Comparison of ENCODE assay signal across 8 mouse cellular contexts in genomic region chr1:75371317-75372095, GRCm38 (mm10). TPM values are rescaled to one million over a fixed set of nuclear protein-coding genes. Genes with fewer than 3 reads are reported as not detected.
DNase-seq lines count a peak whose midpoint lies in the region; ATAC-seq and TF ChIP-seq lines count a peak whose summit lies in the region.

No protein-coding gene starts in this region.

- H3K9me3 ChIP-seq in hindbrain, postnatal 0 days (ENCODE audit: low read length): no peaks in the 10 kb centered on the region
- H3K9me3 ChIP-seq in hindbrain, embryonic 12.5 days (replicated peaks): no peaks in the 10 kb centered on the region

- H3K4me1 ChIP-seq in hindbrain, postnatal 0 days (ENCODE audit: insufficient read depth, low read length): peaks cover 11% of the 10 kb centered on the region; the same call in 1 of the 2 replicates
- peaks cover 24% of the 10 kb centered on the region for H3K4me1 ChIP-seq in hindbrain, embryonic 12.5 days
- no peaks in the 10 kb centered on the region for H3K4me1 ChIP-seq in bone marrow macrophage, adult 2 months (ENCODE audit: control insufficient read depth, insufficient read depth, low read length)

- no peak overlapping the region for H3K9ac ChIP-seq in hindbrain, postnatal 0 days (replicated peaks; ENCODE audit: low read length)
- no peak overlapping the region for H3K9ac ChIP-seq in hindbrain, embryonic 12.5 days

- H3ac ChIP-seq in C2C12 (ENCODE audit: control insufficient read depth, insufficient read length, low read depth): no peak overlapping the region

- H3K4me3 ChIP-seq in hindbrain, postnatal 0 days (ENCODE audit: low read length): no peak overlapping the region
- no peak overlapping the region for H3K4me3 ChIP-seq in hindbrain, embryonic 12.5 days
- H3K4me3 ChIP-seq in C2C12 (ENCODE audit: insufficient read depth, poor library complexity, severe bottlenecking): no peak overlapping the region
- no peak overlapping the region for H3K4me3 ChIP-seq in bone marrow macrophage, adult 2 months (ENCODE audit: insufficient read depth, low read length)

- H3K79me3 ChIP-seq in C2C12 (ENCODE audit: low read depth): no peaks in the 10 kb centered on the region

- H3K4me2 ChIP-seq in hindbrain, postnatal 0 days (ENCODE audit: low read depth, low read length): no peak overlapping the region
- H3K4me2 ChIP-seq in hindbrain, embryonic 12.5 days (replicated peaks): no peak overlapping the region

- no peaks in the 10 kb centered on the region for H3K79me2 ChIP-seq in C2C12 (ENCODE audit: control insufficient read depth, insufficient read depth)

- H3K36me3 ChIP-seq in hindbrain, postnatal 0 days (ENCODE audit: insufficient read depth, low read length): no peaks in the 10 kb centered on the region
- no peaks in the 10 kb centered on the region for H3K36me3 ChIP-seq in hindbrain, embryonic 12.5 days
- no peaks in the 10 kb centered on the region for H3K36me3 ChIP-seq in C2C12 (ENCODE audit: control insufficient read depth, insufficient read depth)

- WGBS in hindbrain, postnatal 0 days: 49% methylated on average over 13 of the region's 13 CpGs
- WGBS in hindbrain, embryonic 12.5 days: 56% methylated on average over 13 of the region's 13 CpGs

- peaks cover 5% of the 10 kb centered on the region; the same call in 1 of the 2 replicates for H3K27me3 ChIP-seq in hindbrain, postnatal 0 days (ENCODE audit: insufficient read depth, low read length)
- H3K27me3 ChIP-seq in hindbrain, embryonic 12.5 days: peaks cover 35% of the 10 kb centered on the region
- H3K27me3 ChIP-seq in C2C12 (ENCODE audit: control insufficient read depth, insufficient read depth, insufficient read length): no peaks in the 10 kb centered on the region

- TF ChIP-seq POLR2A in bone marrow macrophage, adult 2 months (IDR thresholded peaks at IDR 0.05; ENCODE audit: borderline replicate concordance, low read depth, low read length): no peak

- DNase-seq in hindbrain, postnatal 0 days (ENCODE audit: low spot score): no peak
- peak; percentile 95 for DNase-seq in gastrocnemius, adult 18-20 months (ENCODE audit: low spot score)
- peak; percentile 55 for DNase-seq in kidney, postnatal 14 days
- DNase-seq in retina, postnatal 1 day: peak; percentile 69

- ATAC-seq in hindbrain, postnatal 0 days: no peak
- no peak for ATAC-seq in hindbrain, embryonic 12.5 days (ENCODE audit: low FRiP score)
- ATAC-seq in activated CD4-positive, CD25-positive, alpha-beta regulatory T cell, adult 4 months: no peak

- TF ChIP-seq CTCF in hindbrain, postnatal 0 days (IDR thresholded peaks at IDR 0.05; ENCODE audit: low read depth): peak; percentile 60
- peak; percentile 91 for TF ChIP-seq CTCF in C2C12 (IDR thresholded peaks at IDR 0.05; ENCODE audit: control insufficient read depth, insufficient read depth, insufficient read length)
- peak; percentile 51 for TF ChIP-seq CTCF in bone marrow macrophage, adult 2 months (IDR thresholded peaks at IDR 0.05; ENCODE audit: low read depth, low read length)

- H3K27ac ChIP-seq in hindbrain, postnatal 0 days: no peak overlapping the region
- no peak overlapping the region for H3K27ac ChIP-seq in hindbrain, embryonic 12.5 days
- no peak overlapping the region for H3K27ac ChIP-seq in bone marrow macrophage, adult 2 months (ENCODE audit: insufficient read depth, low read depth, low read length)

TF ChIP-seq in C2C12, 6 proteins besides CTCF, POLR2A, EP300 and RAD21:
- TF ChIP-seq MYOD1 (IDR thresholded peaks at IDR 0.05; ENCODE audit: control insufficient read depth, insufficient read length, low read depth): peak; percentile 5
- TF ChIP-seq MYOG (IDR thresholded peaks at IDR 0.05; ENCODE audit: control insufficient read depth, extremely low read depth, insufficient read length): no peak

RNA-seq across cellular contexts. Expression of gene Speg, which starts 3.6 kb away (rescaled TPM):
- 50.4 and 52.7 TPM in 2 replicates for total RNA-seq in hindbrain, postnatal 0 days (2014; rRNA removed)
- polyA plus RNA-seq in hindbrain, postnatal 0 days (2015; fragmentation: Nextera tagmentation; extraction: Ambion mirVana): 19.2 and 19.9 TPM in 2 replicates
- 19.1 and 19.7 TPM in 2 replicates for polyA plus RNA-seq in hindbrain, embryonic 12.5 days (2016; fragmentation: Nextera tagmentation; extraction: Ambion mirVana)
- 29.4 TPM for polyA plus RNA-seq in C2C12 (2012; fragmentation: generic; extraction: Trizol)
- 32.4 and 36.2 TPM in 2 replicates for polyA plus RNA-seq in bone marrow macrophage, adult 2 months (2012; ENCODE audit: insufficient read depth, insufficient read length, missing spikeins)
- total RNA-seq in gastrocnemius, adult 18-20 months (2021): 100 to 1,000 TPM; 255 to 257 TPM
- polyA plus RNA-seq in activated CD4-positive, CD25-positive, alpha-beta regulatory T cell, adult 4 months (2017; shearing (Covaris generic)): not detected

RNA-seq across cellular contexts. Expression of gene Des, which starts 11.4 kb away (rescaled TPM):
- total RNA-seq in hindbrain, postnatal 0 days (2014; rRNA removed): 2.6 and 6.9 TPM in 2 replicates
- polyA plus RNA-seq in hindbrain, postnatal 0 days (2015; fragmentation: Nextera tagmentation; extraction: Ambion mirVana): 1.2 and 1.6 TPM in 2 replicates
- 2.3 and 10.5 TPM in 2 replicates for polyA plus RNA-seq in hindbrain, embryonic 12.5 days (2016; fragmentation: Nextera tagmentation; extraction: Ambion mirVana)
- polyA plus RNA-seq in C2C12 (2012; fragmentation: generic; extraction: Trizol): 657 TPM
- 0.70 TPM in 1 of 2 replicates, not detected in the other for polyA plus RNA-seq in bone marrow macrophage, adult 2 months (2012; ENCODE audit: insufficient read depth, insufficient read length, missing spikeins)
- 1,000 to 10,000 TPM; 2,427 to 2,600 TPM for total RNA-seq in gastrocnemius, adult 18-20 months (2021)
- polyA plus RNA-seq in activated CD4-positive, CD25-positive, alpha-beta regulatory T cell, adult 4 months (2017; shearing (Covaris generic)): not detected

RNA-seq across cellular contexts. Expression of gene Dnpep, which starts 53.7 kb away (rescaled TPM):
- 143 and 175 TPM in 2 replicates for total RNA-seq in hindbrain, postnatal 0 days (2014; rRNA removed)
- 120 and 131 TPM in 2 replicates for polyA plus RNA-seq in hindbrain, postnatal 0 days (2015; fragmentation: Nextera tagmentation; extraction: Ambion mirVana)
- polyA plus RNA-seq in hindbrain, embryonic 12.5 days (2016; fragmentation: Nextera tagmentation; extraction: Ambion mirVana): 173 and 175 TPM in 2 replicates
- polyA plus RNA-seq in C2C12 (2012; fragmentation: generic; extraction: Trizol): 134 TPM
- 39.3 and 43.3 TPM in 2 replicates for polyA plus RNA-seq in bone marrow macrophage, adult 2 months (2012; ENCODE audit: insufficient read depth, insufficient read length, missing spikeins)
- 10 to 100 TPM; 42.4 to 47.6 TPM for total RNA-seq in gastrocnemius, adult 18-20 months (2021)
- 10 to 100 TPM; 57.0 to 64.9 TPM for polyA plus RNA-seq in activated CD4-positive, CD25-positive, alpha-beta regulatory T cell, adult 4 months (2017; shearing (Covaris generic))

Comparison
In these comparisons a context has a peak if more than half of its experiments do, and no peak if none do; other contexts are left out.
1. RNA of gene Speg, which starts 3.6 kb away (polyA plus RNA-seq): 32.4 to 36.2 TPM in bone marrow macrophage, adult 2 months, 29.4 TPM in C2C12 (single experiment), 19.2 to 19.9 TPM in hindbrain, postnatal 0 days and 19.1 to 19.7 TPM in hindbrain, embryonic 12.5 days; not detected in activated CD4-positive, CD25-positive, alpha-beta regulatory T cell, adult 4 months; every median in the first group is over 10 times any median in the second.
2. RNA of gene Des, which starts 11.4 kb away (polyA plus RNA-seq): 657 TPM in C2C12 (single experiment); 2.3 to 10.5 TPM in hindbrain, embryonic 12.5 days, 1.2 to 1.6 TPM in hindbrain, postnatal 0 days, 0.70 TPM in bone marrow macrophage, adult 2 months and not detected in activated CD4-positive, CD25-positive, alpha-beta regulatory T cell, adult 4 months; every median in the first group is over 10 times any median in the second.
3. Peak in every context shown above with its lines, with median percentiles within 50 percentile points of each other: CTCF ChIP-seq.